Mouse (Mus musculus): ENCODE data around the gene Ldhc. TPM values are rescaled to one million over a fixed set of nuclear protein-coding genes. Genes with fewer than 3 reads are reported as not detected.

The Ldhc gene
- polyA plus RNA-seq, 1 experiment from 2014 or later: not detected

DNA sequence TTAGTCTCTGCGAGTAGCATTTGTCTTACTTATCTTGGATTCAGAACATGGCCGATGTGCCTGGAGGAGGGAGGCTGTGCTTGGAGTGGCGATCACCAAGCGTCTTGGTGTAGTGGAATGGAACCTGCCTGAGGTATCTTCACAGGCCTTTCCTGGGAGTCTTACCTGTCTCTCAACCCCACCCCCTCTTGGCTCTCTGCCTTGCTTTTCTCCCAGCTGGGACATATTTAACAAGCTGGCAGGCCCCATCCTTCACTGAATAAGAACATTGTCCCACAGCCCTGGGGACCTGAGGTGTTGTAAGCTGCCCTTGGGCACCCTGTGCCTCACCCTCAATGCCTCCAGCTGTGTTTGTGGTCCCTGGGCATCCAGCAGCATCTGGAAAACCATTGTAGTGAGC lies 17.4 kb upstream of the Ldhc start:
- H3K27ac ChIP-seq: no peak overlapping the region
- peaks cover 24% of the 10 kb centered on the region for H3K27me3 ChIP-seq
- H3K9me3 ChIP-seq: no peaks in the 10 kb centered on the region
- 87% methylated on average over 4 of the region's 4 CpGs for WGBS
- H3K9ac ChIP-seq (replicated peaks): no peak overlapping the region
- no peak overlapping the region for H3K4me3 ChIP-seq (replicated peaks)
- ATAC-seq (ENCODE audit: insufficient number of reproducible peaks, insufficient read depth, low FRiP score, low TSS enrichment, low read depth): no peak
- H3K4me1 ChIP-seq (replicated peaks): peaks cover 26% of the 10 kb centered on the region
- peaks cover 12% of the 10 kb centered on the region for H3K36me3 ChIP-seq
- H3K4me2 ChIP-seq: no peak overlapping the region

GRCm38 (mm10) chr7:46845211-46845977 lies 15.6 kb upstream of the Ldhc start:
- H3K36me3 ChIP-seq: peaks cover 30% of the 10 kb centered on the region
- peaks cover 15% of the 10 kb centered on the region for H3K4me1 ChIP-seq (replicated peaks)
- H3K27ac ChIP-seq: peak overlapping the region; percentile 97
- H3K27me3 ChIP-seq: peaks cover 24% of the 10 kb centered on the region
- peak overlapping the region; percentile 82 for H3K4me2 ChIP-seq
- H3K9ac ChIP-seq (replicated peaks): peak overlapping the region; percentile 95
- H3K4me3 ChIP-seq (replicated peaks): peak overlapping the region; percentile 82
- no peaks in the 10 kb centered on the region for H3K9me3 ChIP-seq
- WGBS: under 1% methylated on average over 51 of the region's 51 CpGs
- peak; percentile 85 for ATAC-seq (ENCODE audit: insufficient number of reproducible peaks, insufficient read depth, low FRiP score, low TSS enrichment, low read depth)

DNA sequence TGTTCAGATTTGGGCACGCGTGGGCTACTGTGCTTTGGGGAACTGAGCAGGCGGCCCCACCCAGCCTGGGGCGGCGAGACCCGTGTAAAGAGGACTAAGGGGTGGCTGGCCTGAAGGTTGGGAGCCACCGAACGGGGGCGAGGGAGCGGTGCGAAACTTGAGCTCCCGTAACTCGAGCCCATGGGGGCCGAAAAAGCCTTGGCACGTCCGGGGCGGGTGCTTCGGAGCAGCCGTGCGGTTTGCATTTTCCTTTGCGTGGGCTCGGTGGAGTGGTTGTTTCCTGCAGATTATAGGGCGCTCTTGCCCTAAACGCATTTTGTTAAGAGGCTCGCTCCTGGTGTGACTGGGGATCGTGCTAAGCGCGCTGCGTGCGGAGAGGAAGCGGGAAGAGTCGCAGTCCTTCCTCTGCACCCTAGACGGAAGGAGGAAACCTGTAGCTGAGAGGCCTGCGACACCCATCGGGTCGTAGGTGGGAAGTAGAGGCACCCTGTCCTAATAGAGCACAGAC lies 15.0 kb upstream of the Ldhc start:
- WGBS: under 1% methylated on average over 36 of the region's 36 CpGs
- ATAC-seq (ENCODE audit: insufficient number of reproducible peaks, insufficient read depth, low FRiP score, low TSS enrichment, low read depth): peak; percentile 64

DNA sequence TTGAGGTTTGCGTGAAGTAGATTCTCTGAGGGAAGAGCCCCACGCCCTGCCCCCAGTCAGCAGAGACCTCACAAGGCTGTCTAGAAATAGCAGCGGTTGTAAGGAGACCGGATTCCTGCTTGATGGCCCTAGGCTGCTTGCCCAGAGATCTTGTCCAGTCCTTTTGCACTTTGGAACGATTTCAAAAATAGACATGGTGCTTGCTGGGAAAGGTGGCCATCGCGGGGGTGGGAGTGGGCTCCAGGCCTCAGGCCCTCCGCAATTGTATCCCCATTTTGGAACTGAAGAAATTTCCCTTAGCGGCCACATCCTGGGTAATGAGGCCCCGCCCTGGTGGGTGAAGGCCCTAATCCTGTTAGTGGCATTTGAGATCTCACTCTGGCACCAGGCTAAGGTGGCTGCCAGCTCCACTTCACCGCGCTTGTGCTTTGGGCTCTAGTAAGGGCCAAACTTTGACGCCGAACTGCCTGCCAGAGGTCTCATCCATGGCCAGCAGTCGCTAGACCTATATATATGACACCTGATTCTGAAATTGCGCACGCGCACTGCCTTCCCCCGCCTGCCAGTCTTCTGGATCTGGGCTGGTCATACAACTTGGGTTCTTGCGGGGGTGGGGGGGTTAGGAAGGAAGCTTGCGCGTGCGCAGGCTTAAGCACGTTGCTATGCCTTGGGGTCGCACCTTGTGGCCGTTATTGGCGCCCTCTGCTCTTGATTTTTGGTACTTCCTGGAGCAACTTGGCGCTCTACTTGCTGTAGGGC lies 14.3 kb upstream of the Ldhc start:
- Histone ChIP-seq H3K9me3 (no peaks in the 10 kb centered on the region), H3K4me2 (peak overlapping the region; percentile 82), H3K9ac (replicated peaks) (peak overlapping the region; percentile 95), H3K27me3 (peaks cover 14% of the 10 kb centered on the region), H3K4me3 (replicated peaks) (peak overlapping the region; percentile 82), H3K27ac (peak overlapping the region; percentile 97), H3K36me3 (peaks cover 43% of the 10 kb centered on the region), H3K4me1 (replicated peaks) (peaks cover 15% of the 10 kb centered on the region)
- ATAC-seq (ENCODE audit: insufficient number of reproducible peaks, insufficient read depth, low FRiP score, low TSS enrichment, low read depth): peak; percentile 48
- 1% methylated on average over 28 of the region's 28 CpGs for WGBS

More for the DNA sequence above, 15.0 kb upstream of the Ldhc start:
- Histone ChIP-seq H3K4me1 (replicated peaks) (peaks cover 15% of the 10 kb centered on the region), H3K9ac (replicated peaks) (peak overlapping the region; percentile 95), H3K27ac (peak overlapping the region; percentile 97), H3K27me3 (peaks cover 20% of the 10 kb centered on the region), H3K4me2 (peak overlapping the region; percentile 82), H3K9me3 (no peaks in the 10 kb centered on the region), H3K36me3 (peaks cover 36% of the 10 kb centered on the region), H3K4me3 (replicated peaks) (peak overlapping the region; percentile 82)

DNA sequence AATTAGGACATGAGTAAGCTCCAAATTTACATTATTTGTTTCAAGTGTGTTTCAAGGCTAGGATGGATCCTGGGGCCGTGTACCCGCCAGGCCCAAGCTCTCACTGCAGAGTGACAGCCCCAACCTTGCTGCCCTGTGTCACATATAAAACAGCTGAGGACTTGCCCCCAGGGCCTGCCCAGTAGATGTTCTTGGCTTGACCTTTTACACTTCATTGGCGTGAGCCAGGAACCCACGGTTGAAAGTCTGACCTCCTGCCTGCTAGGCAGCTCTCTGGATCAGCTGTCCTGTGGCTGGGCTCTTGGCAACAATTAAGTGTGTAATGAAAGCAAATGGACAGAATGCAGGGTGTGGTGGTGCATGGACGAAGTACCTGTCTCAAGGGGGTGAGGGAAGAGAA lies 11.7 kb upstream of the Ldhc start:
- H3K36me3 ChIP-seq: peaks cover 69% of the 10 kb centered on the region
- H3K27ac ChIP-seq: no peak overlapping the region
- no peak overlapping the region for H3K4me2 ChIP-seq
- H3K27me3 ChIP-seq: no peaks in the 10 kb centered on the region
- H3K4me3 ChIP-seq (replicated peaks): no peak overlapping the region
- H3K9me3 ChIP-seq: no peaks in the 10 kb centered on the region
- ATAC-seq (ENCODE audit: insufficient number of reproducible peaks, insufficient read depth, low FRiP score, low TSS enrichment, low read depth): no peak
- H3K4me1 ChIP-seq (replicated peaks): peaks cover 15% of the 10 kb centered on the region
- H3K9ac ChIP-seq (replicated peaks): no peak overlapping the region
- WGBS: 82% methylated on average over 5 of the region's 5 CpGs

- H3K27ac ChIP-seq: no peak overlapping the region
- no peak overlapping the region for H3K9ac ChIP-seq (replicated peaks)
- H3K4me3 ChIP-seq (replicated peaks): no peak overlapping the region
- H3K36me3 ChIP-seq: peaks cover 86% of the 10 kb centered on the region
- no peak for ATAC-seq (ENCODE audit: insufficient number of reproducible peaks, insufficient read depth, low FRiP score, low TSS enrichment, low read depth)
- H3K27me3 ChIP-seq: no peaks in the 10 kb centered on the region
- peaks cover 8% of the 10 kb centered on the region; the same call in 1 of the 2 replicates for H3K4me1 ChIP-seq (replicated peaks)
- H3K9me3 ChIP-seq: no peaks in the 10 kb centered on the region
- WGBS: 81% methylated on average over 7 of the region's 7 CpGs
- H3K4me2 ChIP-seq: no peak overlapping the region
These were observed 10.0 kb upstream of the Ldhc start for GRCm38 (mm10) chr7:46851026-46851425.

- Histone ChIP-seq H3K9me3 (no peaks in the 10 kb centered on the region), H3K4me1 (replicated peaks) (0 out of 2 replicates have a peak, but pooled peaks cover under 1% of the 10 kb centered on the region), H3K9ac (replicated peaks) (no peak overlapping the region), H3K36me3 (peaks cover 88% of the 10 kb centered on the region), H3K4me3 (replicated peaks) (no peak overlapping the region), H3K4me2 (no peak overlapping the region), H3K27ac (no peak overlapping the region), H3K27me3 (no peaks in the 10 kb centered on the region)
- ATAC-seq (ENCODE audit: insufficient number of reproducible peaks, insufficient read depth, low FRiP score, low TSS enrichment, low read depth): no peak
- 90% methylated on average over 1 of the region's 1 CpGs for WGBS
These were observed 8.3 kb upstream of the Ldhc start for GRCm38 (mm10) chr7:46852666-46853065.

DNA sequence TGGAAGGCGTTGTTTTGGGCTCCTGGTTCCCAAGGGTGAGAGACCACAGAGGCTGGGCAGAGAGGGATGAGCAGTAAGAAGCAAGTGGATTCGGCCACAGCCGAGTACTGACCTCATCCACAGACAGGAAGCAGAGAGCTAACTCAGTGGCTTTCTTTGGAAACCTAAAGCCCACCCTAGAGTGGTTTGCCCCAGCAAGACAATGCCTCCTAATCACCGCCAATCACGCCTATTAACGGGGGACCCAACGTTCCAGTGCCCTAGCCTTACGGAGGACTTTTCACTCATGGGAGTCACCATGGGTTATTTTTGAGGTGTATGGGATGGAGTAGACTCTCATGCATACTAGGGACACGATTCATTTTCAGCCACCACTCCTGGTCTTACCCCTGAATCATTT lies 7.6 kb upstream of the Ldhc start:
- Histone ChIP-seq H3K27me3 (no peaks in the 10 kb centered on the region), H3K4me3 (replicated peaks) (no peak overlapping the region), H3K4me2 (no peak overlapping the region), H3K9ac (replicated peaks) (no peak overlapping the region), H3K27ac (no peak overlapping the region), H3K4me1 (replicated peaks) (no peaks in the 10 kb centered on the region), H3K9me3 (no peaks in the 10 kb centered on the region), H3K36me3 (peaks cover 81% of the 10 kb centered on the region)
- ATAC-seq (ENCODE audit: insufficient number of reproducible peaks, insufficient read depth, low FRiP score, low TSS enrichment, low read depth): no peak
- WGBS: 91% methylated on average over 9 of the region's 9 CpGs

DNA sequence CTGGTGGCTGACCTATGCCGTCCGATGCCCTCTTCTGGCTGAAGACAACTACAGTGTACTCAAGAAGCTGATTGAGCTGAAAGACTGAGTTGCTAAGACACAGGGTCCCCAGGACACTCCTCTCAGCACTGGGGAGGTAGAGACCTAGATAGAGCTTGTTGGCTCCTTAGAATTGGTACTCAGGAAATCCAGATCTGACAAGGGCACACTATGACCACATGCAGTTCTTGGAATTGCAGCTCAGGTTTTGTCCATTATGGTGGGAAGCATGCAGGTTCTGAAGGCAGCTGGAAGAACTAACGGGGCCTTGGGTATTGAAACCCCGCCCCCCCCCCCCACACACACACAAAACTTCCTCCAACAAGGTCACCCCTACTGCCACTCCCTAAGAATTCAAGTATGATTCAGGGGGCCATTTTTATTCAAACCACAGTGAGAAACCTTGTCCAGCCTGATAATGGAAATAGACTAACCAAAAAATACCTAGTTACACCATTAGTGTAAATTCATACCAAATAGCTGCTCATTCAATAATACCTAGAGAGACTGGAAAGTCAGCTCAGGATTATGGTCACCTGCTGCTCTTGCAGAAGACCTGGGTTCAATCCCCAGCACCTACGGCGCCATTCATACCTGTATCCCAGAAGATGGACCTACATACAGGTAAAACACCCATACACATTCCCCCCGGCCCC lies 5.0 kb upstream of the Ldhc start:
- no peaks in the 10 kb centered on the region for H3K9me3 ChIP-seq
- H3K9ac ChIP-seq (replicated peaks): no peak overlapping the region
- no peaks in the 10 kb centered on the region for H3K27me3 ChIP-seq
- H3K4me1 ChIP-seq (replicated peaks): no peaks in the 10 kb centered on the region
- 73% methylated on average over 7 of the region's 7 CpGs for WGBS
- no peak overlapping the region for H3K27ac ChIP-seq
- H3K4me2 ChIP-seq: no peak overlapping the region
- no peak for ATAC-seq (ENCODE audit: insufficient number of reproducible peaks, insufficient read depth, low FRiP score, low TSS enrichment, low read depth)
- peaks cover 54% of the 10 kb centered on the region for H3K36me3 ChIP-seq
- H3K4me3 ChIP-seq (replicated peaks): no peak overlapping the region

- ATAC-seq (ENCODE audit: insufficient number of reproducible peaks, insufficient read depth, low FRiP score, low TSS enrichment, low read depth): no peak
- no peaks in the 10 kb centered on the region for H3K27me3 ChIP-seq
- no peak overlapping the region for H3K4me2 ChIP-seq
- no peak overlapping the region for H3K9ac ChIP-seq (replicated peaks)
- no peaks in the 10 kb centered on the region for H3K4me1 ChIP-seq (replicated peaks)
- WGBS: 71% methylated on average over 9 of the region's 9 CpGs
- no peak overlapping the region for H3K4me3 ChIP-seq (replicated peaks)
- peaks cover 40% of the 10 kb centered on the region for H3K36me3 ChIP-seq
- no peaks in the 10 kb centered on the region for H3K9me3 ChIP-seq
- H3K27ac ChIP-seq: no peak overlapping the region
These were observed 3.6 kb upstream of the Ldhc start for GRCm38 (mm10) chr7:46857436-46857835.

- 57% methylated on average over 6 of the region's 6 CpGs for WGBS
These were observed 2.0 kb upstream of the Ldhc start for GRCm38 (mm10) chr7:46859031-46859430.

More at GRCm38 (mm10) chr7:46859031-46859430, 2.0 kb upstream of the Ldhc start:
- Histone ChIP-seq H3K27ac (no peak overlapping the region), H3K4me2 (no peak overlapping the region), H3K27me3 (no peaks in the 10 kb centered on the region), H3K9me3 (no peaks in the 10 kb centered on the region), H3K9ac (replicated peaks) (no peak overlapping the region), H3K4me1 (replicated peaks) (no peaks in the 10 kb centered on the region), H3K4me3 (replicated peaks) (no peak overlapping the region), H3K36me3 (peaks cover 24% of the 10 kb centered on the region)
- ATAC-seq (ENCODE audit: insufficient number of reproducible peaks, insufficient read depth, low FRiP score, low TSS enrichment, low read depth): no peak
